Mouse (Mus musculus) limb, embryonic 14.5 days (tissue): ENCODE data around the gene Ttc28. TPM values are rescaled to one million over a fixed set of nuclear protein-coding genes. Genes with fewer than 3 reads are reported as not detected.

Experiments used
- ATAC-seq: fragments of 200-750 bp; cut with Nextera tagmentation; 2 replicates; pipeline ENCODE4 v1.8.0; 2017; ENCODE audit warnings: low read depth, moderate number of reproducible peaks, moderate TSS enrichment; ENCODE audit not compliant: low FRiP score
- DNase-seq: peaks from one replicate; pipeline ENCODE4 v3.0.0-alpha.2; 2015; ENCODE audit warnings: low spot score
- H3K27ac ChIP-seq: fragments of 300-500 bp; sonication (generic); replicated peaks from 2 replicates; pipeline ENCODE4 v1.5.1; 2014; ENCODE audit warnings: low read depth, mild to moderate bottlenecking, low read length, moderate library complexity, mixed read lengths
- H3K27me3 ChIP-seq: fragments of 300-500 bp; sonication (generic); 2 replicates; pipeline ENCODE4 v1.6.1; 2014; ENCODE audit warnings: low read length, mixed read lengths; ENCODE audit not compliant: control insufficient read depth, insufficient read depth
- H3K36me3 ChIP-seq: fragments of 300-500 bp; sonication (generic); 2 replicates; pipeline ENCODE4 v1.6.1; 2014; ENCODE audit warnings: mild to moderate bottlenecking, low read length, moderate library complexity, mixed read lengths; ENCODE audit not compliant: control insufficient read depth, insufficient read depth
- H3K4me1 ChIP-seq: fragments of 300-500 bp; sonication (generic); 2 replicates; pipeline ENCODE4 v1.6.1; 2014; ENCODE audit warnings: antibody characterized with exemption, low read length, mixed read lengths; ENCODE audit not compliant: control insufficient read depth, insufficient read depth
- H3K4me2 ChIP-seq: fragments of 300-500 bp; sonication (generic); replicated peaks from 2 replicates; pipeline ENCODE4 v1.6.1; 2014; ENCODE audit warnings: low read depth, mild to moderate bottlenecking, low read length, moderate library complexity; ENCODE audit not compliant: severe bottlenecking
- H3K4me3 ChIP-seq: fragments of 300-500 bp; sonication (generic); replicated peaks from 2 replicates; pipeline ENCODE4 v1.5.1; 2014; ENCODE audit warnings: low read length
- H3K9ac ChIP-seq: fragments of 300-500 bp; sonication (generic); 2 replicates; pipeline ENCODE4 v1.6.1; 2014; ENCODE audit warnings: mild to moderate bottlenecking, low read depth, low read length, moderate library complexity; ENCODE audit not compliant: severe bottlenecking
- H3K9me3 ChIP-seq: fragments of 300-500 bp; sonication (generic); 2 replicates; pipeline ENCODE4 v1.6.1; 2016; ENCODE audit warnings: low read length; ENCODE audit not compliant: control insufficient read depth
- POLR2A ChIP-seq: fragments of 200-500 bp; IDR thresholded peaks from 2 replicates; pipeline ENCODE4 v1.8.0; 2012; ENCODE audit warnings: inconsistent platforms, mild to moderate bottlenecking, moderate library complexity, borderline replicate concordance; ENCODE audit not compliant: insufficient read depth, insufficient read length; ENCODE audit errors: extremely low read depth
- WGBS: fragments of 180-500 bp; shearing (Covaris S2); extraction: QIAGEN DNeasy Blood & Tissue Kit; methylation state at CpG from one replicate; pipeline ENCODE4 v1.1.7; 2014; 5-methylcytosine and 5-hydroxymethylcytosine counted together
- polyA plus RNA-seq, 2 experiments: library from polyadenylated mRNA; depleted of rRNA in 1 of 2; stranded (reverse) in 1 of 2; unstranded in 1 of 2; fragments of >200 nt; fragmentation: Nextera tagmentation in 1 of 2; extraction: Ambion mirVana in 1 of 2; gene quantifications; 2 replicates each; pipeline versions ENCODE4 v1.2.1 to v1.2.3; 2012 to 2014

The Ttc28 gene
- polyA plus RNA-seq, 2 experiments: 16.3 to 19.9 TPM

DNA sequence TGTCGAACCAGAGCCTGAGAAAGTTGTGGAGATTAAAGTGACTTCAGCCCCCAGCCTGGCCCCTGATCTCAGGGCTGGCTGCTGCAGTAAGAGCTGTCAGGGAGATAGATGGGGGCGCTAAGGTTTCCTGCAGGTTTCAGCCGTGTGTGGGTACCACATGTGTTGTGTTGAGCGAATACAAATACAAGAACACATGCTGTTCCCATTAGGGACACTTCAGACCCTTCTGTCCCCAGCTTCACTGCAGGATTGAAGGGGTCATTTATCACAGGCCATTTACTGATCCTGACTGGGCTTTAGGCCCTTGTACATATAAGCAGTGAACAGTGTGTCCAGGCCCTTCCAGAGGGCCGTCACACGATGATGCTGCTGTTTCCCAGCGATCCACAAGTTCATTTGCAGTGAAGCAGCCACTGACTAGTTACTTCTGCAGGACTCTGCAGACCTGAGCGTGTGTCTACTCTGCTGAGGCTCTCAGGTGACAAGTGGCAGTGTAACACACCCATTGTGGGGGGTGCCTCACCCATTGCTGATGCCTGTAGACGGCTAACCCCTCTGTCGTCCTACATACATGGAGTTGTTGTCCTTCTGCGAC is 258.7 kb downstream of the Ttc28 start:
- no peak for ATAC-seq
- H3K9me3 ChIP-seq: no peaks in the 10 kb centered on the region
- 22% methylated on average over 11 of the region's 11 CpGs for WGBS
- peak overlapping the region; percentile 19; the same call in 1 of the 2 replicates for H3K27ac ChIP-seq
- no peaks in the 10 kb centered on the region for H3K36me3 ChIP-seq
- no peak overlapping the region for H3K9ac ChIP-seq
- DNase-seq: no peak
- no peak overlapping the region; the same call in 1 of the 2 replicates for H3K4me2 ChIP-seq
- no peak for TF ChIP-seq POLR2A
- H3K27me3 ChIP-seq: no peaks in the 10 kb centered on the region
- no peak overlapping the region for H3K4me3 ChIP-seq
- H3K4me1 ChIP-seq: peaks cover 29% of the 10 kb centered on the region

DNA sequence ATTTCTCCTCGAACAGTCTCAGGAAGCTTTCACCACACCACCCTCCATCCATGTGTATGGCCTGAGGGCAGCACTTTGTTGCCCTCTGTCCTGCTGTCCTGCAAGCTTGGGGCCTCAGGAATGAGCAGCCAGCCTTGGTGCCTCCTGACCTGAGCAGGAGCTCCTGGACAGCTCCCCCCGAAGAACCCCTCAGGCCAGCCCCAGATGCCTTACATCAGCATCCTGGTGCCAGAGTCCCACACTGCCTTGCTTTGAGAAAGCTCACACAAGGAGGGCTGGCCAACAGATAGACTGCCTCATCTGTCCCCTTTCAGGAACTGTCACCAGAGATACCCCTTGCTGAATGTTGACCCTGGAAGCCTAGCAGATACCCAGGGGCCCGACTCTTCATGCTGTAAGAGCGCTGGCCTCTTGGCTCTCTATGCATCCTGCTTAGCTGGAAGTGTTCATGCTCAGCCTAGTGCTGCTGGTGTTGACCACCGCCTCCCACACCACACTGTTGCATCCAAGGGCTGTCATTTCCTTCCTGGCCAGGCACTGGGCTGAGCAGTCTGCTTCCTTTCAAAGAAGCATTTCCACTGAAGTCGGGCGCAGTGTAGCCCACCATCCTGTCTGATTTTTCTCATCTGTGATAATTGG is 259.4 kb downstream of the Ttc28 start:
- Histone ChIP-seq H3K36me3 (no peaks in the 10 kb centered on the region), H3K9ac (no peak overlapping the region), H3K27ac (peak overlapping the region; percentile 19), H3K4me3 (no peak overlapping the region), H3K27me3 (no peaks in the 10 kb centered on the region), H3K4me1 (peaks cover 29% of the 10 kb centered on the region), H3K4me2 (no peak overlapping the region), H3K9me3 (no peaks in the 10 kb centered on the region)
- no peak for DNase-seq
- no peak for ATAC-seq
- 47% methylated on average over 7 of the region's 7 CpGs for WGBS
- TF ChIP-seq POLR2A: no peak

DNA sequence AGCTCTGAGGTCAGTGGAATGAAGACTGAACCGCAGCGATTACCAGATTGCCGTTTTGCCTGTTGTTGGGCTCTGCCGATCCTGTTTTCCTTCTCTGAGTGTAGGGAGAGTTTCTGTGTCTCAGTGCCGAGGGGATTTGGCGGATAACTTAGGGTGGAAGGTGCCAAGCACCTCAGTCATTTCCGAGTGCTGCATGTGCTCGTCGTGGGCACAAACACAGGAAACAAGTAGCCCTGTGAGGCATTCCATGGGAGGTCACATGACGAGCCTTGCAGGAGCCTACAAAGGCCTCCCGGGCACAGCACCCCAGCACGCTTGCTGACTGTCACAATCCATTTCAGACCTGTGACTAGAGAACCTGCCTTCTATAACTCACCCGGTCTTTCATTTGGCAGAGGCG is 260.0 kb downstream of the Ttc28 start:
- DNase-seq: no peak
- no peak for ATAC-seq

DNA sequence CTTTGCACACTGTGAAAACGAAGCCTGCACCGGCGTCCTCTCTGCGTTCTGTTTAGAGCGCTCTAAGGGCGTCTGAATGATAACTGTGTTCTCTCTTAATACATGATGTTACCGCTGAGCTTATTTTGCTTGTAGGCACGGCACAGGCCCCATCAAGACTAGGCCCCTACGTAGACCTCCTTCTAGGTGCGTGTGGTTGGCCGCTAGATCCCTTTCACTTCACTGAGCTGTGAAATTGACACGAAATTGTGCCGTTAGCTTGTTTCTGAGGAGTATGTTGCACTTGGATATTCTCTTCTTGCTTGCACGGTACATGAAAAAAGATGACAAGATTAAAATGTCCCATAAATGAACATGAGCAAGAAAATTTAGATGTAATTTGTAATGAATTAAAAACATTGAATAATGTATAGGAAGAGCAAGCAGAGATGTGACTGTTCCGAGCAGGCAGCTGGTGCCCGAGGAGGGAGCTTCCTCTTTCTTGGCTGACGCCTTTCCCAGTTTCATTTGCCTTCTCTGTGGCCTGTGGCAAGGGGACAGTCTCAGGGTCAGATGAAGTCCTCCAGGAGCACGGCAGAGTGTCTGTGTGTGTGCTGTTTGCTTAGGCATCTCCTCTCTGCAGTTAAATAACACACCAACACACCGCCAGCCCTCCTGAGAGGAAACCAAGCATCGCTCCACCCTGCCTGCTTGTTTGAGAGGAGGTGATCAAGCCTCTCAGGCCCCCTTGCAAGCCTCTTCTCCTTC is 261.7 kb downstream of the Ttc28 start:
- DNase-seq: no peak
- Histone ChIP-seq H3K4me2 (no peak overlapping the region), H3K36me3 (no peaks in the 10 kb centered on the region), H3K4me3 (no peak overlapping the region), H3K27ac (no peak overlapping the region), H3K4me1 (peaks cover 29% of the 10 kb centered on the region), H3K9ac (no peak overlapping the region), H3K9me3 (no peaks in the 10 kb centered on the region), H3K27me3 (no peaks in the 10 kb centered on the region)
- no peak for ATAC-seq
- WGBS: 78% methylated on average over 20 of the region's 20 CpGs
- no peak for TF ChIP-seq POLR2A

More for the DNA sequence above, 260.0 kb downstream of the Ttc28 start:
- no peaks in the 10 kb centered on the region for H3K36me3 ChIP-seq
- 0 out of 2 replicates have a peak overlapping the region, but pooled peaks have one; percentile 9 for H3K27ac ChIP-seq
- TF ChIP-seq POLR2A: no peak
- 43% methylated on average over 14 of the region's 14 CpGs for WGBS
- H3K4me3 ChIP-seq: no peak overlapping the region
- peaks cover 29% of the 10 kb centered on the region for H3K4me1 ChIP-seq
- no peak overlapping the region for H3K4me2 ChIP-seq
- H3K27me3 ChIP-seq: no peaks in the 10 kb centered on the region
- no peaks in the 10 kb centered on the region for H3K9me3 ChIP-seq
- H3K9ac ChIP-seq: no peak overlapping the region

DNA sequence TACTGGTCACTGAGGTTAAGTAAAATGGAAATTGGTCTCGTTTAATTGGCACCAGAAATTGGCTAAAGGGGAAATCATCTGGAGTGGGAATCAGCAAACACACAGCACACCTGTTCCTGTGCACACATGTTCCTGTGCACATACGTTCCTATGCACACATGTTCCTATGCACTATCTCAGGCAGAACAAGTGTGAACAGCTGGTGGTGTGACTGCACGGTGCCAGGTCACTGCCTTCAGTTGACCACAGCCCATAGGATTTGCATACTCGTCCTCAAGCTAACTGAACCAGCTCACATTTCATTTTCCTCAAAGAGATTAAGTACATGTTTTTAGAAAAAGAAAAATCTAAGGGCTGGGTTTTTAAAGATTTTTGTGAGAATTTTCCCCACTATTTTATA is 263.2 kb downstream of the Ttc28 start:
- Histone ChIP-seq H3K4me2 (no peak overlapping the region), H3K4me1 (peaks cover 19% of the 10 kb centered on the region), H3K27me3 (no peaks in the 10 kb centered on the region), H3K4me3 (no peak overlapping the region), H3K9ac (no peak overlapping the region), H3K27ac (no peak overlapping the region), H3K9me3 (no peaks in the 10 kb centered on the region), H3K36me3 (no peaks in the 10 kb centered on the region)
- ATAC-seq (no peak), DNase-seq (no peak)
- no peak for TF ChIP-seq POLR2A
- WGBS: 66% methylated on average over 4 of the region's 4 CpGs
